Mouse (Mus musculus) heart, embryonic 13.5 days (tissue): Measurements from ENCODE around the gene Slc22a14. TPM values are rescaled to one million over a fixed set of nuclear protein-coding genes. Genes with fewer than 3 reads are reported as not detected.

ENCODE experiments used
- ATAC-seq: fragments of 200-750 bp; cut with Nextera tagmentation; 2 replicates; pipeline ENCODE4 v1.8.0; 2017; ENCODE audit warnings: moderate TSS enrichment; ENCODE audit not compliant: insufficient number of reproducible peaks, low FRiP score, low TSS enrichment; ENCODE audit errors: extremely low read depth
- H3K27ac ChIP-seq: fragments of 300-500 bp; sonication (generic); replicated peaks from 2 replicates; pipeline ENCODE4 v1.5.1; 2015; ENCODE audit warnings: moderate library complexity, mild to moderate bottlenecking, inconsistent platforms
- H3K27me3 ChIP-seq: fragments of 300-500 bp; sonication (generic); replicated peaks from 2 replicates; pipeline ENCODE4 v1.6.1; 2015; ENCODE audit warnings: mild to moderate bottlenecking, inconsistent platforms
- H3K36me3 ChIP-seq: fragments of 300-500 bp; sonication (generic); 2 replicates; pipeline ENCODE4 v1.6.1; 2015; ENCODE audit warnings: mild to moderate bottlenecking, inconsistent platforms
- H3K4me1 ChIP-seq: fragments of 300-500 bp; sonication (generic); 2 replicates; pipeline ENCODE4 v1.6.1; 2015; ENCODE audit warnings: inconsistent platforms
- H3K4me2 ChIP-seq: fragments of 300-500 bp; sonication (generic); 2 replicates; pipeline ENCODE4 v1.6.1; 2015; ENCODE audit warnings: inconsistent platforms, mild to moderate bottlenecking, moderate library complexity
- H3K4me3 ChIP-seq: fragments of 300-500 bp; sonication (generic); 2 replicates; pipeline ENCODE4 v1.5.1; 2015; ENCODE audit warnings: moderate library complexity, mild to moderate bottlenecking, inconsistent platforms
- H3K9ac ChIP-seq: fragments of 300-500 bp; sonication (generic); 2 replicates; pipeline ENCODE4 v1.6.1; 2015; ENCODE audit warnings: inconsistent platforms, mild to moderate bottlenecking, moderate library complexity
- H3K9me3 ChIP-seq: fragments of 300-500 bp; sonication (generic); 2 replicates; pipeline ENCODE4 v1.6.1; 2016; ENCODE audit warnings: inconsistent platforms
- WGBS: fragments of 180-500 bp; shearing (Covaris S2); methylation state at CpG from one replicate; pipeline ENCODE4 v1.1.7; 2015; ENCODE audit warnings: mixed read lengths; 5-methylcytosine and 5-hydroxymethylcytosine counted together
- polyA plus RNA-seq: library from polyadenylated mRNA; unstranded; fragments of >200 nt; fragmentation: Nextera tagmentation; extraction: Ambion mirVana; gene quantifications from 2 replicates; pipeline ENCODE4 v1.2.1, GENCODE M21; 2015

Gene Slc22a14
- polyA plus RNA-seq, 1 experiment from 2014 or later = not detected

GRCm38 (mm10) chr9:119339106-119339505 is 26.2 kb downstream of the Slc22a14 start:
- H3K27ac ChIP-seq = no peak overlapping the region; the same call in 1 of the 2 replicates
- peaks cover 29% of the 10 kb centered on the region for H3K36me3 ChIP-seq
- H3K9ac ChIP-seq = peak overlapping the region; percentile 88
- H3K4me2 ChIP-seq = peak overlapping the region; percentile 87
- H3K27me3 ChIP-seq = no peaks in the 10 kb centered on the region
- no peaks in the 10 kb centered on the region for H3K9me3 ChIP-seq
- WGBS = 50% methylated on average over 7 of the region's 7 CpGs
- ATAC-seq = no peak
- peak overlapping the region; percentile 88 for H3K4me3 ChIP-seq
- peaks cover 34% of the 10 kb centered on the region for H3K4me1 ChIP-seq

- H3K9ac ChIP-seq = no peak overlapping the region
- H3K4me2 ChIP-seq = no peak overlapping the region
- H3K27ac ChIP-seq = no peak overlapping the region
- H3K9me3 ChIP-seq = no peaks in the 10 kb centered on the region
- H3K4me3 ChIP-seq = no peak overlapping the region
- no peak for ATAC-seq
- H3K36me3 ChIP-seq = peaks cover 21% of the 10 kb centered on the region
- H3K27me3 ChIP-seq = no peaks in the 10 kb centered on the region
- WGBS = 82% methylated on average over 3 of the region's 3 CpGs
- H3K4me1 ChIP-seq = peaks cover 37% of the 10 kb centered on the region
These were observed 27.0 kb downstream of the Slc22a14 start for GRCm38 (mm10) chr9:119338350-119338749.

GRCm38 (mm10) chr9:119337842-119338241 is 27.5 kb downstream of the Slc22a14 start:
- peaks cover 16% of the 10 kb centered on the region for H3K36me3 ChIP-seq
- H3K9ac ChIP-seq = no peak overlapping the region
- H3K27me3 ChIP-seq = no peaks in the 10 kb centered on the region
- no peak overlapping the region for H3K4me2 ChIP-seq
- no peaks in the 10 kb centered on the region for H3K9me3 ChIP-seq
- 88% methylated on average over 14 of the region's 14 CpGs for WGBS
- no peak overlapping the region for H3K4me3 ChIP-seq
- ATAC-seq = no peak
- no peak overlapping the region for H3K27ac ChIP-seq
- H3K4me1 ChIP-seq = peaks cover 34% of the 10 kb centered on the region

DNA sequence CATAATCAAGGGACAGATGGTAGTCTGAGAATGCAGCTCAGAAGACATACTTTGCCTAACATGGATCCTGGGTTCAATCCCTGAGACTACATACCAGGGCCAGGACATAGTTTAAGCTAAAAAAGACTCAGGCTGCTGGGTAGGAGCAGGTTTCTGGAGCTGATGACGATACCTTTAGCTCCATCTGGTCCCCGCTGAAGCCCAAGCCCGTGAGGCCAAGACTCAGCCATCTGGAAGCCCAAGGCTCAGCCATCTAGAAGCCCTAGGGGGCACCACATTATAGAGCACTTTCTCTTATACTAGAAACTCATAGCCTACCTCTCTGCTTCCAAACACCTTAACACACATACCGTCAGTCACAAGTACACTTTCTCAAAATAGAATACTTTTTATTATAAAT is 29.8 kb downstream of the Slc22a14 start:
- Histone ChIP-seq H3K36me3 (peaks cover 15% of the 10 kb centered on the region), H3K27me3 (no peaks in the 10 kb centered on the region), H3K4me3 (no peak overlapping the region), H3K4me2 (no peak overlapping the region), H3K9me3 (no peaks in the 10 kb centered on the region), H3K9ac (no peak overlapping the region), H3K4me1 (peaks cover 23% of the 10 kb centered on the region), H3K27ac (no peak overlapping the region)
- no peak for ATAC-seq
- WGBS = 77% methylated on average over 4 of the region's 4 CpGs

- peaks cover 16% of the 10 kb centered on the region for H3K4me1 ChIP-seq
- H3K27me3 ChIP-seq = no peaks in the 10 kb centered on the region
- no peaks in the 10 kb centered on the region for H3K9me3 ChIP-seq
- no peak overlapping the region for H3K9ac ChIP-seq
- ATAC-seq = no peak
- WGBS = 76% methylated on average over 2 of the region's 2 CpGs
- peaks cover 15% of the 10 kb centered on the region for H3K36me3 ChIP-seq
- 0 out of 2 replicates have a peak overlapping the region, but pooled peaks have one; percentile 22 for H3K27ac ChIP-seq
- H3K4me2 ChIP-seq = no peak overlapping the region
- no peak overlapping the region for H3K4me3 ChIP-seq
These were observed 30.5 kb downstream of the Slc22a14 start for GRCm38 (mm10) chr9:119334834-119335233.

GRCm38 (mm10) chr9:119334324-119334723 is 31.0 kb downstream of the Slc22a14 start:
- no peaks in the 10 kb centered on the region for H3K9me3 ChIP-seq
- no peaks in the 10 kb centered on the region for H3K27me3 ChIP-seq
- H3K4me2 ChIP-seq = peak overlapping the region; percentile 20; the same call in 1 of the 2 replicates
- H3K4me1 ChIP-seq = peaks cover 14% of the 10 kb centered on the region
- 39% methylated on average over 10 of the region's 10 CpGs for WGBS
- ATAC-seq = no peak
- peaks cover 15% of the 10 kb centered on the region for H3K36me3 ChIP-seq
- H3K4me3 ChIP-seq = no peak overlapping the region
- 0 out of 2 replicates have a peak overlapping the region, but pooled peaks have one; percentile 22 for H3K27ac ChIP-seq
- peak overlapping the region; percentile 13; the same call in 1 of the 2 replicates for H3K9ac ChIP-seq

GRCm38 (mm10) chr9:119330186-119330963 is 35.0 kb downstream of the Slc22a14 start:
- ATAC-seq = no peak
- H3K36me3 ChIP-seq = no peaks in the 10 kb centered on the region
- no peak overlapping the region for H3K9ac ChIP-seq
- H3K27me3 ChIP-seq = no peaks in the 10 kb centered on the region
- WGBS = 81% methylated on average over 15 of the region's 15 CpGs
- no peak overlapping the region for H3K27ac ChIP-seq
- H3K4me1 ChIP-seq = peaks cover 13% of the 10 kb centered on the region
- H3K4me3 ChIP-seq = no peak overlapping the region
- no peak overlapping the region for H3K4me2 ChIP-seq
- H3K9me3 ChIP-seq = no peaks in the 10 kb centered on the region

GRCm38 (mm10) chr9:119328488-119328887 is 36.9 kb downstream of the Slc22a14 start:
- ATAC-seq = no peak
- WGBS = 61% methylated on average over 3 of the region's 3 CpGs
- H3K4me1 ChIP-seq = peaks cover 11% of the 10 kb centered on the region

GRCm38 (mm10) chr9:119324130-119324529 is 41.2 kb downstream of the Slc22a14 start:
- ATAC-seq = no peak
- 74% methylated on average over 1 of the region's 1 CpGs for WGBS
- Histone ChIP-seq H3K9me3 (no peaks in the 10 kb centered on the region), H3K9ac (no peak overlapping the region), H3K27ac (no peak overlapping the region), H3K27me3 (no peaks in the 10 kb centered on the region), H3K4me1 (peaks cover 35% of the 10 kb centered on the region), H3K4me2 (peak overlapping the region; percentile 96), H3K36me3 (no peaks in the 10 kb centered on the region), H3K4me3 (no peak overlapping the region)

More at GRCm38 (mm10) chr9:119328488-119328887, 36.9 kb downstream of the Slc22a14 start:
- Histone ChIP-seq H3K9ac (no peak overlapping the region), H3K4me2 (no peak overlapping the region), H3K27me3 (no peaks in the 10 kb centered on the region), H3K4me3 (no peak overlapping the region), H3K27ac (peak overlapping the region; percentile 34; the same call in 1 of the 2 replicates), H3K9me3 (no peaks in the 10 kb centered on the region), H3K36me3 (no peaks in the 10 kb centered on the region)

GRCm38 (mm10) chr9:119323260-119323645 is 42.1 kb downstream of the Slc22a14 start:
- Histone ChIP-seq H3K36me3 (0 out of 2 replicates have a peak, but pooled peaks cover under 1% of the 10 kb centered on the region), H3K9me3 (no peaks in the 10 kb centered on the region), H3K27ac (peak overlapping the region; percentile 93), H3K4me2 (peak overlapping the region; percentile 96), H3K4me1 (peaks cover 32% of the 10 kb centered on the region), H3K4me3 (peak overlapping the region; percentile 89), H3K27me3 (no peaks in the 10 kb centered on the region), H3K9ac (peak overlapping the region; percentile 82)
- no peak for ATAC-seq
- WGBS = 6% methylated on average over 9 of the region's 9 CpGs

GRCm38 (mm10) chr9:119322289-119323259 is 42.8 kb downstream of the Slc22a14 start, which contains the start of gene Oxsr1:
Gene Oxsr1 (minus strand): TSS chr9:119322427.
- no peaks in the 10 kb centered on the region for H3K27me3 ChIP-seq
- peak within 1 kb of the TSS; percentile 89 for H3K4me3 ChIP-seq
- ATAC-seq = peak; percentile 91
- H3K9me3 ChIP-seq = no peaks in the 10 kb centered on the region
- H3K36me3 ChIP-seq = 0 out of 2 replicates have a peak, but pooled peaks cover 2% of the 10 kb centered on the region
- peak within 1 kb of the TSS; percentile 92 for H3K9ac ChIP-seq
- peak within 1 kb of the TSS; percentile 93 for H3K27ac ChIP-seq
- peaks cover 32% of the 10 kb centered on the region for H3K4me1 ChIP-seq
- H3K4me2 ChIP-seq = peak within 1 kb of the TSS; percentile 96
- under 1% methylated on average over 76 of the region's 76 CpGs for WGBS
